In genomic region chr11:77936846-77937245, GRCm38 (mm10) we compare ENCODE assay signal across 14 mouse cellular contexts. TPM values are rescaled to one million over a fixed set of nuclear protein-coding genes. Genes with fewer than 3 reads are reported as not detected.
DNase-seq lines count a peak whose midpoint lies in the region; ATAC-seq lines count a peak whose summit lies in the region.
"Had no signal": no experiment of that assay in that cellular context is flagged by ENCODE, and none has a peak within 500 bp of the region (broad histone marks: within the 10 kb centered on the region; RNA-seq: fewer than 3 reads in every experiment).

No protein-coding gene starts in this region.

- H3K4me2 ChIP-seq in hindbrain, embryonic 11.5 days (replicated peaks; ENCODE audit: low read depth, low read length): no peak overlapping the region; the same call in 1 of the 2 replicates
- peak overlapping the region; percentile 42 for H3K4me2 ChIP-seq in hindbrain, embryonic 13.5 days
- peak overlapping the region; percentile 84 for H3K4me2 ChIP-seq in neural tube, embryonic 14.5 days (ENCODE audit: low read depth, low read length)
- H3K4me2 ChIP-seq: embryonic facial prominence, embryonic 15.5 days; lung, embryonic 15.5 days had no signal

- H3K36me3 ChIP-seq in hindbrain, embryonic 11.5 days (ENCODE audit: control insufficient read depth, insufficient read depth, low read length): no peaks in the 10 kb centered on the region
- no peaks in the 10 kb centered on the region for H3K36me3 ChIP-seq in hindbrain, embryonic 10.5 days
- no peaks in the 10 kb centered on the region for H3K36me3 ChIP-seq in hindbrain, embryonic 13.5 days
- no peaks in the 10 kb centered on the region for H3K36me3 ChIP-seq in neural tube, embryonic 14.5 days (ENCODE audit: control insufficient read depth, insufficient read depth, low read length)
- H3K36me3 ChIP-seq: embryonic facial prominence, embryonic 15.5 days; lung, embryonic 15.5 days had no signal

- no peak overlapping the region for H3K9ac ChIP-seq in hindbrain, embryonic 11.5 days (ENCODE audit: low read depth, low read length)
- H3K9ac ChIP-seq in hindbrain, embryonic 13.5 days: peak overlapping the region; percentile 51; the same call in 1 of the 2 replicates
- peak overlapping the region; percentile 26; the same call in 1 of the 2 replicates for H3K9ac ChIP-seq in neural tube, embryonic 14.5 days (replicated peaks; ENCODE audit: low read depth, low read length)
- H3K9ac ChIP-seq: embryonic facial prominence, embryonic 15.5 days; lung, embryonic 15.5 days had no signal

- H3K27ac ChIP-seq in hindbrain, embryonic 11.5 days (ENCODE audit: low read depth, low read length): 0 out of 2 replicates have a peak overlapping the region, but pooled peaks have one; percentile 4
- H3K27ac ChIP-seq in hindbrain, embryonic 10.5 days: no peak overlapping the region
- peak overlapping the region; percentile 67 for H3K27ac ChIP-seq in hindbrain, embryonic 13.5 days
- H3K27ac ChIP-seq in neural tube, embryonic 14.5 days (ENCODE audit: low read depth, low read length): peak overlapping the region; percentile 45; the same call in 1 of the 2 replicates
- H3K27ac ChIP-seq: embryonic facial prominence, embryonic 15.5 days; lung, embryonic 15.5 days had no signal

- no peaks in the 10 kb centered on the region for H3K9me3 ChIP-seq in hindbrain, embryonic 11.5 days (ENCODE audit: control insufficient read depth, low read length)
- H3K9me3 ChIP-seq in hindbrain, embryonic 10.5 days: no peaks in the 10 kb centered on the region
- no peaks in the 10 kb centered on the region for H3K9me3 ChIP-seq in hindbrain, embryonic 13.5 days
- H3K9me3 ChIP-seq in neural tube, embryonic 14.5 days (ENCODE audit: control insufficient read depth, low read length): no peaks in the 10 kb centered on the region
- H3K9me3 ChIP-seq: embryonic facial prominence, embryonic 15.5 days; lung, embryonic 15.5 days had no signal

- H3K27me3 ChIP-seq in hindbrain, embryonic 11.5 days (ENCODE audit: control insufficient read depth, insufficient read depth, low read length): peaks cover 37% of the 10 kb centered on the region
- peaks cover 100% of the 10 kb centered on the region for H3K27me3 ChIP-seq in hindbrain, embryonic 10.5 days (ENCODE audit: insufficient read depth, poor library complexity, severe bottlenecking)
- peaks cover 86% of the 10 kb centered on the region for H3K27me3 ChIP-seq in hindbrain, embryonic 13.5 days
- peaks cover 9% of the 10 kb centered on the region; the same call in 1 of the 2 replicates for H3K27me3 ChIP-seq in neural tube, embryonic 14.5 days (ENCODE audit: control insufficient read depth, insufficient read depth, low read length)

- WGBS in hindbrain, embryonic 11.5 days: 5% methylated on average over 8 of the region's 8 CpGs
- WGBS in hindbrain, embryonic 10.5 days: 7% methylated on average over 8 of the region's 8 CpGs
- WGBS in hindbrain, embryonic 13.5 days: 8% methylated on average over 8 of the region's 8 CpGs
- 9% methylated on average over 8 of the region's 8 CpGs for WGBS in neural tube, embryonic 14.5 days

- no peak overlapping the region for H3K4me3 ChIP-seq in hindbrain, embryonic 11.5 days (ENCODE audit: low read depth, low read length)
- H3K4me3 ChIP-seq in hindbrain, embryonic 10.5 days: no peak overlapping the region
- H3K4me3 ChIP-seq in hindbrain, embryonic 13.5 days: peak overlapping the region; percentile 19
- H3K4me3 ChIP-seq in neural tube, embryonic 14.5 days (ENCODE audit: low read depth, low read length): peak overlapping the region; percentile 15; the same call in 1 of the 2 replicates
- H3K4me3 ChIP-seq: embryonic facial prominence, embryonic 15.5 days; lung, embryonic 15.5 days; megakaryocyte, embryonic 14.5 days had no signal

- ATAC-seq in hindbrain, embryonic 11.5 days (ENCODE audit: low FRiP score): no peak
- no peak for ATAC-seq in hindbrain, embryonic 13.5 days (ENCODE audit: low FRiP score)
- no peak for ATAC-seq in neural tube, embryonic 14.5 days (ENCODE audit: low read depth)

- no peak for DNase-seq in hindbrain, embryonic 11.5 days (ENCODE audit: low spot score)
- DNase-seq in hindbrain, embryonic 10.5 days (ENCODE audit: low spot score): no peak
- DNase-seq in cerebellum, postnatal 25 days: peak; percentile 67 to 71
- no peak for DNase-seq in spleen, postnatal 10 days (ENCODE audit: low spot score in 2 of 2)
- no peak for DNase-seq in right cerebral cortex, adult 2 months (ENCODE audit: low spot score in 2 of 2)
- DNase-seq: adrenal gland, postnatal 36 days; gastrocnemius, postnatal 36 days had no signal

- peaks cover 4% of the 10 kb centered on the region for H3K4me1 ChIP-seq in hindbrain, embryonic 11.5 days (replicated peaks; ENCODE audit: control insufficient read depth, insufficient read depth, low read length)
- H3K4me1 ChIP-seq in hindbrain, embryonic 10.5 days (replicated peaks): peaks cover 48% of the 10 kb centered on the region
- peaks cover 80% of the 10 kb centered on the region for H3K4me1 ChIP-seq in hindbrain, embryonic 13.5 days (replicated peaks)
- H3K4me1 ChIP-seq in neural tube, embryonic 14.5 days (ENCODE audit: control insufficient read depth, insufficient read depth, low read length): peaks cover 27% of the 10 kb centered on the region
- H3K4me1 ChIP-seq: megakaryocyte, embryonic 14.5 days had no signal

RNA-seq across cellular contexts. Expression of gene Sez6, which starts 6.2 kb away (rescaled TPM):
- polyA plus RNA-seq in hindbrain, embryonic 11.5 days (2014; fragmentation: Nextera tagmentation; extraction: Ambion mirVana): 13.3 TPM in 2 replicates
- 8.8 and 19.3 TPM in 2 replicates for polyA plus RNA-seq in hindbrain, embryonic 10.5 days (2016; fragmentation: Nextera tagmentation; extraction: Ambion mirVana)
- 112 and 121 TPM in 2 replicates for polyA plus RNA-seq in hindbrain, embryonic 13.5 days (2015; fragmentation: Nextera tagmentation; extraction: Ambion mirVana)
- 121 and 145 TPM in 2 replicates for polyA plus RNA-seq in neural tube, embryonic 14.5 days (2014; fragmentation: Nextera tagmentation; extraction: Ambion mirVana)
- polyA plus RNA-seq: kidney, embryonic 14.5 days; liver, adult 2 months had no signal

RNA-seq across cellular contexts. Expression of gene Pipox, which starts 43.0 kb away (rescaled TPM):
- polyA plus RNA-seq in hindbrain, embryonic 11.5 days (2014; fragmentation: Nextera tagmentation; extraction: Ambion mirVana): 7.6 and 8.6 TPM in 2 replicates
- polyA plus RNA-seq in hindbrain, embryonic 10.5 days (2016; fragmentation: Nextera tagmentation; extraction: Ambion mirVana): 7.3 and 13.1 TPM in 2 replicates
- 4.2 and 6.6 TPM in 2 replicates for polyA plus RNA-seq in hindbrain, embryonic 13.5 days (2015; fragmentation: Nextera tagmentation; extraction: Ambion mirVana)
- 4.6 and 6.7 TPM in 2 replicates for polyA plus RNA-seq in neural tube, embryonic 14.5 days (2014; fragmentation: Nextera tagmentation; extraction: Ambion mirVana)

RNA-seq across cellular contexts. Expression of gene Phf12, which starts 45.7 kb away (rescaled TPM):
- 16.9 and 20.2 TPM in 2 replicates for polyA plus RNA-seq in hindbrain, embryonic 11.5 days (2014; fragmentation: Nextera tagmentation; extraction: Ambion mirVana)
- 14.5 and 19.7 TPM in 2 replicates for polyA plus RNA-seq in hindbrain, embryonic 10.5 days (2016; fragmentation: Nextera tagmentation; extraction: Ambion mirVana)
- 18.9 and 21.2 TPM in 2 replicates for polyA plus RNA-seq in hindbrain, embryonic 13.5 days (2015; fragmentation: Nextera tagmentation; extraction: Ambion mirVana)
- polyA plus RNA-seq in neural tube, embryonic 14.5 days (2014; fragmentation: Nextera tagmentation; extraction: Ambion mirVana): 16.3 and 19.0 TPM in 2 replicates

Comparison
In these comparisons a context has a peak if more than half of its experiments do, and no peak if none do; other contexts are left out.
1. H3K4me3 ChIP-seq: peak in hindbrain, embryonic 13.5 days (single experiment) and neural tube, embryonic 14.5 days (single experiment); none in hindbrain, embryonic 11.5 days (single experiment) and hindbrain, embryonic 10.5 days (single experiment).
2. DNase-seq: peak in cerebellum, postnatal 25 days (2 of 2); none in hindbrain, embryonic 11.5 days (single experiment), hindbrain, embryonic 10.5 days (single experiment), spleen, postnatal 10 days (0 of 2) and right cerebral cortex, adult 2 months (0 of 2).